Mouse (Mus musculus) liver, embryonic 13.5 days (tissue): ENCODE measurements around the gene Gal3st3. TPM values are rescaled to one million over a fixed set of nuclear protein-coding genes. Genes with fewer than 3 reads are reported as not detected.
A peak's percentile ranks its signal among the peaks of the same experiment; 100 is the strongest.

Experiments used
- ATAC-seq: fragments of 200-750 bp; cut with Nextera tagmentation; 2 replicates; pipeline ENCODE4 v1.8.0; 2017; ENCODE audit warnings: low read depth, mild to moderate bottlenecking, moderate number of reproducible peaks, moderate library complexity
- DNase-seq: peaks from one replicate; pipeline ENCODE4 v3.0.0; 2022
- H3K27ac ChIP-seq: fragments of 300-500 bp; sonication (generic); 2 replicates; pipeline ENCODE4 v1.5.1; 2015; ENCODE audit warnings: moderate library complexity, mild to moderate bottlenecking, inconsistent platforms
- H3K27me3 ChIP-seq: fragments of 300-500 bp; sonication (generic); 2 replicates; pipeline ENCODE4 v1.6.1; 2015; ENCODE audit warnings: mild to moderate bottlenecking, inconsistent platforms
- H3K36me3 ChIP-seq: fragments of 300-500 bp; sonication (generic); 2 replicates; pipeline ENCODE4 v1.6.1; 2015; ENCODE audit warnings: mild to moderate bottlenecking, inconsistent platforms
- H3K4me1 ChIP-seq: fragments of 300-500 bp; sonication (generic); replicated peaks from 2 replicates; pipeline ENCODE4 v1.6.1; 2015; ENCODE audit warnings: inconsistent platforms
- H3K4me2 ChIP-seq: fragments of 300-500 bp; sonication (generic); 2 replicates; pipeline ENCODE4 v1.6.1; 2015; ENCODE audit warnings: inconsistent platforms, mild to moderate bottlenecking, moderate library complexity
- H3K4me3 ChIP-seq: fragments of 300-500 bp; sonication (generic); replicated peaks from 2 replicates; pipeline ENCODE4 v1.5.1; 2015; ENCODE audit warnings: mild to moderate bottlenecking, inconsistent platforms
- H3K9ac ChIP-seq: fragments of 300-500 bp; sonication (generic); 2 replicates; pipeline ENCODE4 v1.6.1; 2015; ENCODE audit warnings: mild to moderate bottlenecking, inconsistent platforms
- H3K9me3 ChIP-seq: fragments of 300-500 bp; sonication (generic); replicated peaks from 2 replicates; pipeline ENCODE4 v1.6.1; 2016; ENCODE audit warnings: inconsistent platforms
- WGBS: fragments of 180-500 bp; shearing (Covaris S2); methylation state at CpG from one replicate; pipeline ENCODE4 v1.1.7; 2015; ENCODE audit not compliant: insufficient replicate concordance; 5-methylcytosine and 5-hydroxymethylcytosine counted together
- polyA plus RNA-seq: library from polyadenylated mRNA; unstranded; fragments of >200 nt; fragmentation: Nextera tagmentation; extraction: Ambion mirVana; gene quantifications from 2 replicates; pipeline ENCODE4 v1.2.1, GENCODE M21; 2015

The Gal3st3 gene
- 0.15 and 0.17 TPM in 2 replicates for polyA plus RNA-seq

- 0 out of 2 replicates have a peak within 1 kb of the TSS, but pooled peaks have one; percentile 27 for H3K9ac ChIP-seq
Measured at GRCm38 (mm10) chr19:5297903-5298800, at the start of gene Gal3st3. TSS of gene Gal3st3 (plus strand) at chr19:5298331.

GRCm38 (mm10) chr19:5257140-5257539, 41.0 kb upstream of the Gal3st3 start:
- Histone ChIP-seq H3K9me3 (no peaks in the 10 kb centered on the region), H3K9ac (no peak overlapping the region), H3K27me3 (no peaks in the 10 kb centered on the region), H3K4me3 (no peak overlapping the region), H3K36me3 (peaks cover 3% of the 10 kb centered on the region; the same call in 1 of the 2 replicates), H3K27ac (no peak overlapping the region), H3K4me1 (peaks cover 16% of the 10 kb centered on the region), H3K4me2 (no peak overlapping the region)
- no peak for DNase-seq
- 14% methylated on average over 3 of the region's 3 CpGs for WGBS
- ATAC-seq: no peak

More at GRCm38 (mm10) chr19:5297903-5298800, at the start of gene Gal3st3:
- 21% methylated on average over 32 of the region's 32 CpGs for WGBS
- Histone ChIP-seq H3K4me3 (peak within 1 kb of the TSS; percentile 22; the same call in 1 of the 2 replicates), H3K27me3 (peaks cover 24% of the 10 kb centered on the region), H3K27ac (no peak within 1 kb of the TSS), H3K4me1 (peaks cover 34% of the 10 kb centered on the region), H3K9me3 (no peaks in the 10 kb centered on the region), H3K36me3 (peaks cover 10% of the 10 kb centered on the region; the same call in 1 of the 2 replicates), H3K4me2 (peak within 1 kb of the TSS; percentile 53)
- ATAC-seq (no peak), DNase-seq (no peak)

- DNase-seq (peak; percentile 63), ATAC-seq (peak; percentile 83)
- Histone ChIP-seq H3K4me2 (peak overlapping the region; percentile 53), H3K9ac (peak overlapping the region; percentile 37), H3K36me3 (no peaks in the 10 kb centered on the region), H3K4me1 (peaks cover 76% of the 10 kb centered on the region), H3K27me3 (no peaks in the 10 kb centered on the region), H3K4me3 (no peak overlapping the region), H3K27ac (peak overlapping the region; percentile 86), H3K9me3 (no peaks in the 10 kb centered on the region)
- WGBS: 46% methylated on average over 5 of the region's 5 CpGs
Measured at GRCm38 (mm10) chr19:5267015-5267414, 31.1 kb upstream of the Gal3st3 start.

- Histone ChIP-seq H3K27ac (peak overlapping the region; percentile 86), H3K9ac (no peak overlapping the region; the same call in 1 of the 2 replicates), H3K9me3 (no peaks in the 10 kb centered on the region), H3K4me2 (peak overlapping the region; percentile 13; the same call in 1 of the 2 replicates), H3K27me3 (no peaks in the 10 kb centered on the region), H3K4me3 (no peak overlapping the region), H3K36me3 (no peaks in the 10 kb centered on the region), H3K4me1 (peaks cover 77% of the 10 kb centered on the region)
- DNase-seq: peak; percentile 32
- ATAC-seq: peak; percentile 10; the same call in 1 of the 2 replicates
Measured at GRCm38 (mm10) chr19:5268017-5268416, 30.1 kb upstream of the Gal3st3 start.

GRCm38 (mm10) chr19:5268875-5269274, 29.3 kb upstream of the Gal3st3 start:
- Histone ChIP-seq H3K27me3 (no peaks in the 10 kb centered on the region), H3K4me2 (peak overlapping the region; percentile 42), H3K4me1 (peaks cover 85% of the 10 kb centered on the region), H3K27ac (peak overlapping the region; percentile 90), H3K4me3 (no peak overlapping the region), H3K36me3 (peaks cover 1% of the 10 kb centered on the region), H3K9me3 (no peaks in the 10 kb centered on the region), H3K9ac (peak overlapping the region; percentile 28; the same call in 1 of the 2 replicates)
- WGBS: 15% methylated on average over 3 of the region's 3 CpGs
- peak; percentile 38 for DNase-seq
- peak; percentile 39 for ATAC-seq

GRCm38 (mm10) chr19:5269392-5269791, 28.7 kb upstream of the Gal3st3 start:
- ATAC-seq (peak; percentile 47), DNase-seq (peak; percentile 41)
- Histone ChIP-seq H3K4me1 (peaks cover 90% of the 10 kb centered on the region), H3K4me2 (peak overlapping the region; percentile 51), H3K36me3 (peaks cover 7% of the 10 kb centered on the region), H3K4me3 (peak overlapping the region; percentile 13; the same call in 1 of the 2 replicates), H3K9me3 (no peaks in the 10 kb centered on the region), H3K27ac (peak overlapping the region; percentile 80), H3K27me3 (no peaks in the 10 kb centered on the region), H3K9ac (peak overlapping the region; percentile 18)
- WGBS: 16% methylated on average over 5 of the region's 5 CpGs

- Histone ChIP-seq H3K4me2 (peak overlapping the region; percentile 100), H3K4me1 (peaks cover 79% of the 10 kb centered on the region), H3K27me3 (no peaks in the 10 kb centered on the region), H3K27ac (peak overlapping the region; percentile 86), H3K9ac (peak overlapping the region; percentile 92), H3K4me3 (peak overlapping the region; percentile 90), H3K36me3 (peaks cover 25% of the 10 kb centered on the region), H3K9me3 (no peaks in the 10 kb centered on the region)
- no peak for ATAC-seq
- 20% methylated on average over 1 of the region's 1 CpGs for WGBS
- no peak for DNase-seq
Measured at GRCm38 (mm10) chr19:5271430-5271829, 26.7 kb upstream of the Gal3st3 start.

- Histone ChIP-seq H3K27me3 (no peaks in the 10 kb centered on the region), H3K4me2 (peak overlapping the region; percentile 100), H3K36me3 (peaks cover 31% of the 10 kb centered on the region), H3K27ac (peak overlapping the region; percentile 86), H3K9ac (peak overlapping the region; percentile 92), H3K4me3 (peak overlapping the region; percentile 90), H3K9me3 (no peaks in the 10 kb centered on the region), H3K4me1 (peaks cover 70% of the 10 kb centered on the region)
- peak; percentile 33 for DNase-seq
- peak; percentile 30 for ATAC-seq
- 1% methylated on average over 22 of the region's 30 CpGs for WGBS
Measured at GRCm38 (mm10) chr19:5272326-5272795, 25.8 kb upstream of the Gal3st3 start.

- Histone ChIP-seq H3K9me3 (no peaks in the 10 kb centered on the region), H3K4me1 (peaks cover 63% of the 10 kb centered on the region), H3K4me3 (peak within 1 kb of the TSS; percentile 90), H3K4me2 (peak within 1 kb of the TSS; percentile 100), H3K9ac (peak within 1 kb of the TSS; percentile 92), H3K27me3 (no peaks in the 10 kb centered on the region), H3K36me3 (peaks cover 38% of the 10 kb centered on the region), H3K27ac (peak within 1 kb of the TSS; percentile 86)
- DNase-seq: peak; percentile 78
- ATAC-seq: peak; percentile 79
- WGBS: 1% methylated on average over 89 of the region's 97 CpGs
Measured at GRCm38 (mm10) chr19:5272801-5273733, 25.1 kb upstream of the Gal3st3 start, which contains the start of gene Pacs1. TSS of gene Pacs1 (minus strand) at chr19:5273119.

GRCm38 (mm10) chr19:5273916-5274315, 24.2 kb upstream of the Gal3st3 start:
- Histone ChIP-seq H3K27me3 (no peaks in the 10 kb centered on the region), H3K9me3 (no peaks in the 10 kb centered on the region), H3K9ac (peak overlapping the region; percentile 92), H3K36me3 (peaks cover 47% of the 10 kb centered on the region), H3K4me1 (peaks cover 61% of the 10 kb centered on the region), H3K4me2 (peak overlapping the region; percentile 100), H3K27ac (peak overlapping the region; percentile 82), H3K4me3 (peak overlapping the region; percentile 90; the same call in 1 of the 2 replicates)
- ATAC-seq (no peak), DNase-seq (no peak)
- 55% methylated on average over 4 of the region's 4 CpGs for WGBS
